Mouse (Mus musculus) heart, adult 2 months (tissue): ENCODE data around the gene Vwa5b2. TPM values are rescaled to one million over a fixed set of nuclear protein-coding genes. Genes with fewer than 3 reads are reported as not detected.

ENCODE experiments used
- DNase-seq, 2 experiments: peaks; one replicate each; pipeline ENCODE4 v3.0.0; 2021
- H3K27ac ChIP-seq: fragments of 200-600 bp; 2 replicates; pipeline ENCODE4 v1.8.1; 2022
- H3K27me3 ChIP-seq: fragments of 200-500 bp; 2 replicates; pipeline ENCODE4 v1.6.1; 2012; ENCODE audit warnings: mild to moderate bottlenecking, low read length, inconsistent platforms, mixed read lengths; ENCODE audit not compliant: control insufficient read depth, insufficient read depth
- H3K36me3 ChIP-seq: fragments of 200-500 bp; 2 replicates; pipeline ENCODE4 v1.6.1; 2012; ENCODE audit warnings: low read length, inconsistent platforms; ENCODE audit not compliant: control insufficient read depth, insufficient read depth
- H3K4me1 ChIP-seq: fragments of 200-500 bp; 2 replicates; pipeline ENCODE4 v1.6.1; 2011; ENCODE audit warnings: low read length; ENCODE audit not compliant: control insufficient read depth, insufficient read depth
- H3K4me3 ChIP-seq: fragments of 200-600 bp; 2 replicates; pipeline ENCODE4 v1.8.1; 2022
- H3K79me2 ChIP-seq: fragments of 200-500 bp; replicated peaks from 2 replicates; pipeline ENCODE4 v1.6.1; 2012; ENCODE audit warnings: mild to moderate bottlenecking, inconsistent platforms, low read length, moderate library complexity, mixed read lengths; ENCODE audit not compliant: control insufficient read depth, insufficient read depth
- H3K9ac ChIP-seq: fragments of 200-500 bp; 2 replicates; pipeline ENCODE4 v1.6.1; 2012; ENCODE audit warnings: low read depth, mild to moderate bottlenecking, control low read depth, inconsistent platforms, low read length, mixed read lengths
- CTCF ChIP-seq: fragments of 200-600 bp; IDR thresholded peaks from 2 replicates; pipeline ENCODE4 v1.8.1; 2022; ENCODE audit warnings: antibody characterized with exemption, mild to moderate bottlenecking, moderate library complexity
- EP300 ChIP-seq: fragments of 200-500 bp; IDR thresholded peaks from 2 replicates; pipeline ENCODE4 v1.6.1; 2011; ENCODE audit warnings: low read depth, low read length, control low read depth; ENCODE audit not compliant: insufficient read depth
- POLR2A ChIP-seq: fragments of 200-500 bp; IDR thresholded peaks from 2 replicates; pipeline ENCODE4 v1.6.1; 2011; ENCODE audit warnings: mild to moderate bottlenecking, low read depth, low read length, control low read depth; ENCODE audit not compliant: insufficient read depth
- WGBS: fragments of 180-500 bp; shearing (Covaris S2); methylation state at CpG from one replicate; pipeline ENCODE4 v1.1.7; 2018; 5-methylcytosine and 5-hydroxymethylcytosine counted together
- intact Hi-C: fragments of 180-260 bp; cut with DNase I; formaldehyde crosslinking; loops from one replicate; pipeline ENCODE4 v1.15.1; 2025
- microRNA-seq, 2 experiments: library from miRNA; unstranded; fragments of <30 nt; microRNA quantifications; one replicate each; pipeline ENCODE4 v1.2.0; 2021
- polyA plus RNA-seq: library from polyadenylated mRNA; depleted of rRNA; stranded (reverse); fragments of >200 nt; gene quantifications from 2 replicates; pipeline ENCODE4 v1.2.3, GENCODE M21; 2012; rRNA removed
- total RNA-seq, 2 experiments: library from RNA; stranded (reverse); gene quantifications; 2 replicates each; pipeline ENCODE4 v1.2.3; 2021

Vwa5b2 gene
- total and polyA plus RNA-seq, 3 experiments: 0.06 to 0.18 TPM; not detected in 1

- DNase-seq: no peak
These were observed 54.6 kb downstream of the Vwa5b2 start for GRCm38 (mm10) chr16:20643911-20644310.

GRCm38 (mm10) chr16:20651076-20651946 lies 62.0 kb downstream of the Vwa5b2 start, which contains the start of gene Psmd2:
TSS of gene Psmd2 (plus strand) at chr16:20651652.
- TF ChIP-seq POLR2A: peak; percentile 97
- TF ChIP-seq CTCF: peak; percentile 16
- TF ChIP-seq EP300: peak; percentile 81; the same call in 1 of the 2 replicates
- DNase-seq: peak; percentile 97 to 100
- no peaks in the 10 kb centered on the region; the same call in 1 of the 2 replicates for H3K27me3 ChIP-seq
- peak within 1 kb of the TSS; percentile 84 for H3K9ac ChIP-seq
- peak within 1 kb of the TSS; percentile 88 for H3K27ac ChIP-seq
- intact Hi-C loops: loop anchor here (1.0 to 5.0 kb wide), 4 partner anchors 21 to 134 kb away; partner anchors contain the start of gene Dvl3
- H3K36me3 ChIP-seq: peaks cover 8% of the 10 kb centered on the region
- peaks cover 5% of the 10 kb centered on the region for H3K79me2 ChIP-seq
- peaks cover 4% of the 10 kb centered on the region for H3K4me1 ChIP-seq
- WGBS: 2% methylated on average over 46 of the region's 46 CpGs
- H3K4me3 ChIP-seq: peak within 1 kb of the TSS; percentile 75

More at GRCm38 (mm10) chr16:20643911-20644310, 54.6 kb downstream of the Vwa5b2 start:
- Histone ChIP-seq H3K27me3 (no peaks in the 10 kb centered on the region; the same call in 1 of the 2 replicates), H3K4me3 (no peak overlapping the region), H3K4me1 (no peaks in the 10 kb centered on the region), H3K36me3 (no peaks in the 10 kb centered on the region), H3K27ac (no peak overlapping the region), H3K79me2 (no peaks in the 10 kb centered on the region), H3K9ac (no peak overlapping the region)
- TF ChIP-seq EP300 (no peak), POLR2A (no peak), CTCF (no peak)
- intact Hi-C loops: no loop called here
- 70% methylated on average over 7 of the region's 7 CpGs for WGBS

- TF ChIP-seq CTCF (no peak), POLR2A (no peak), EP300 (no peak)
- H3K9ac ChIP-seq: peak overlapping the region; percentile 84
- H3K4me1 ChIP-seq: peaks cover 4% of the 10 kb centered on the region
- H3K79me2 ChIP-seq: peaks cover 5% of the 10 kb centered on the region
- peak overlapping the region; percentile 88 for H3K27ac ChIP-seq
- DNase-seq: no peak
- no peaks in the 10 kb centered on the region; the same call in 1 of the 2 replicates for H3K27me3 ChIP-seq
- peaks cover 8% of the 10 kb centered on the region for H3K36me3 ChIP-seq
- intact Hi-C loops: loop anchor here (1.0 to 5.0 kb wide), 5 partner anchors 20 to 135 kb away; partner anchors contain the start of genes Abcf3 and Dvl3
- WGBS: 4% methylated on average over 12 of the region's 12 CpGs
- H3K4me3 ChIP-seq: peak overlapping the region; percentile 75
These were observed 62.7 kb downstream of the Vwa5b2 start for GRCm38 (mm10) chr16:20651947-20652310.

- H3K4me3 ChIP-seq: no peak overlapping the region
- H3K27me3 ChIP-seq: no peaks in the 10 kb centered on the region
- intact Hi-C loops: loop anchor here (2.0 to 5.0 kb wide), 2 partner anchors 105 to 136 kb away; partner anchors contain the start of genes Abcf3 and Dvl3
- H3K79me2 ChIP-seq: peaks cover 5% of the 10 kb centered on the region
- peaks cover 8% of the 10 kb centered on the region for H3K36me3 ChIP-seq
- H3K27ac ChIP-seq: no peak overlapping the region
- peaks cover 4% of the 10 kb centered on the region for H3K4me1 ChIP-seq
- no peak overlapping the region for H3K9ac ChIP-seq
- 43% methylated on average over 2 of the region's 2 CpGs for WGBS
- no peak for DNase-seq
- TF ChIP-seq CTCF (peak; percentile 37), POLR2A (no peak), EP300 (no peak)
These were observed 64.0 kb downstream of the Vwa5b2 start for GRCm38 (mm10) chr16:20653315-20653714.

Small RNA genes lying within 50 kb of the gene (microRNA-seq; reads per million reads assigned to microRNA genes)
- 3.1 to 3.4 reads per million in 2 experiments for gene Mir1224

Other genes starting within 250 kb of the Vwa5b2 start
- 10 to 100 TPM; 22.6 to 25.6 TPM for gene Abcc5, start 163.1 kb upstream of the Vwa5b2 start, total RNA-seq
- 61.4 and 95.6 TPM in 2 replicates for gene Abcc5, start 163.1 kb upstream of the Vwa5b2 start, polyA plus RNA-seq
- 10 to 100 TPM; 49.9 to 60.1 TPM for gene Eif2b5, start 90.7 kb upstream of the Vwa5b2 start, total RNA-seq
- gene Eif2b5, start 90.7 kb upstream of the Vwa5b2 start, polyA plus RNA-seq: 26.0 and 40.5 TPM in 2 replicates
- gene Dvl3, start 72.5 kb upstream of the Vwa5b2 start, total RNA-seq: 10 to 100 TPM; 46.0 to 49.7 TPM
- gene Dvl3, start 72.5 kb upstream of the Vwa5b2 start, polyA plus RNA-seq: 28.7 and 32.9 TPM in 2 replicates
- gene Ap2m1, start 54.0 kb upstream of the Vwa5b2 start, total RNA-seq: 100 to 1,000 TPM; 195 to 211 TPM
- 307 and 322 TPM in 2 replicates for gene Ap2m1, start 54.0 kb upstream of the Vwa5b2 start, polyA plus RNA-seq
- 10 to 100 TPM; 72.9 to 74.4 TPM for gene Abcf3, start 40.9 kb upstream of the Vwa5b2 start, total RNA-seq
- 36.0 and 52.5 TPM in 2 replicates for gene Abcf3, start 40.9 kb upstream of the Vwa5b2 start, polyA plus RNA-seq
- gene Eef1akmt4, start 22.1 kb downstream of the Vwa5b2 start, total RNA-seq: 1 to 10 TPM; 5.7 to 7.7 TPM
- 9.1 and 12.8 TPM in 2 replicates for gene Eef1akmt4, start 22.1 kb downstream of the Vwa5b2 start, polyA plus RNA-seq
- gene Gm49333, start 22.1 kb downstream of the Vwa5b2 start, total RNA-seq: under 1 TPM in 1 of 2 experiments, not detected in 1; 0.43 TPM
- 0.10 and 0.61 TPM in 2 replicates for gene Gm49333, start 22.1 kb downstream of the Vwa5b2 start, polyA plus RNA-seq
- 10 to 100 TPM in 1 of 2 experiments, 1 to 10 TPM in 1; 9.9 to 10.4 TPM for gene Alg3, start 22.3 kb downstream of the Vwa5b2 start, total RNA-seq
- gene Alg3, start 22.3 kb downstream of the Vwa5b2 start, polyA plus RNA-seq: 19.2 and 19.5 TPM in 2 replicates
- gene Camk2n2, start 31.8 kb downstream of the Vwa5b2 start, total RNA-seq: 1 to 10 TPM; 1.2 to 1.4 TPM
- 1.2 and 1.4 TPM in 2 replicates for gene Camk2n2, start 31.8 kb downstream of the Vwa5b2 start, polyA plus RNA-seq
- under 1 TPM; 0.42 to 0.66 TPM for gene Ece2, start 40.4 kb downstream of the Vwa5b2 start, total RNA-seq
- gene Ece2, start 40.4 kb downstream of the Vwa5b2 start, polyA plus RNA-seq: 0.68 and 0.97 TPM in 2 replicates
- gene Psmd2, start 62.2 kb downstream of the Vwa5b2 start, total RNA-seq: 100 to 1,000 TPM; 180 to 212 TPM
- 96.9 and 178 TPM in 2 replicates for gene Psmd2, start 62.2 kb downstream of the Vwa5b2 start, polyA plus RNA-seq
- 100 to 1,000 TPM; 344 to 420 TPM for gene Eif4g1, start 78.8 kb downstream of the Vwa5b2 start, total RNA-seq
- 343 and 423 TPM in 2 replicates for gene Eif4g1, start 78.8 kb downstream of the Vwa5b2 start, polyA plus RNA-seq
- 10 to 100 TPM; 22.2 to 24.6 TPM for gene Fam131a, start 103.8 kb downstream of the Vwa5b2 start, total RNA-seq
- gene Fam131a, start 103.8 kb downstream of the Vwa5b2 start, polyA plus RNA-seq: 31.3 and 40.5 TPM in 2 replicates
- 1 to 10 TPM; 9.0 TPM for gene Polr2h, start 128.2 kb downstream of the Vwa5b2 start, total RNA-seq
- 11.8 and 12.6 TPM in 2 replicates for gene Polr2h, start 128.2 kb downstream of the Vwa5b2 start, polyA plus RNA-seq
- 1 to 10 TPM; 1.3 to 1.8 TPM for gene Clcn2, start 128.3 kb downstream of the Vwa5b2 start, total RNA-seq
- gene Clcn2, start 128.3 kb downstream of the Vwa5b2 start, polyA plus RNA-seq: 5.9 and 8.0 TPM in 2 replicates
- 1 to 10 TPM; 2.0 to 2.2 TPM for gene Chrd, start 143.7 kb downstream of the Vwa5b2 start, total RNA-seq
- gene Chrd, start 143.7 kb downstream of the Vwa5b2 start, polyA plus RNA-seq: 3.6 and 4.8 TPM in 2 replicates
- under 1 TPM in 1 of 2 experiments, not detected in 1; 0.18 TPM for gene Thpo, start 145.0 kb downstream of the Vwa5b2 start, total RNA-seq
- 0.41 and 0.84 TPM in 2 replicates for gene Thpo, start 145.0 kb downstream of the Vwa5b2 start, polyA plus RNA-seq